Mouse (Mus musculus) myocyte (in vitro differentiated cells): Measurements from ENCODE around the gene Tacr3.

ENCODE experiments used
- CEBPB ChIP-seq: IDR thresholded peaks from 2 replicates; pipeline ENCODE4 v1.6.1; 2011; ENCODE audit warnings: mild to moderate bottlenecking, moderate library complexity; ENCODE audit not compliant: poor library complexity, insufficient read depth, severe bottlenecking
- E2F4 ChIP-seq: IDR thresholded peaks from one replicate; pipeline ENCODE4 v1.6.1; 2011; ENCODE audit warnings: mild to moderate bottlenecking, control low read depth, moderate library complexity; ENCODE audit not compliant: insufficient read depth
- MAX ChIP-seq: IDR thresholded peaks from one replicate; pipeline ENCODE4 v1.6.1; 2011; ENCODE audit warnings: low read depth, mild to moderate bottlenecking, control low read depth
- POLR2A ChIP-seq: IDR thresholded peaks from one replicate; pipeline ENCODE4 v1.6.1; 2011; ENCODE audit warnings: low read depth, mild to moderate bottlenecking, control low read depth, moderate library complexity; ENCODE audit not compliant: insufficient read length
- USF1 ChIP-seq: IDR thresholded peaks from one replicate; pipeline ENCODE4 v1.6.1; 2011; ENCODE audit warnings: low read depth, mild to moderate bottlenecking, control low read depth, moderate library complexity

GRCm38 (mm10) chr3:134895831-134896230 lies 67.0 kb downstream of the Tacr3 start:
- no peak for TF ChIP-seq MAX
- no peak for TF ChIP-seq E2F4
- TF ChIP-seq POLR2A, result no peak
- TF ChIP-seq USF1, result no peak
- no peak for TF ChIP-seq CEBPB
